Mouse (Mus musculus): ENCODE results near the gene Ksr2.

- TF ChIP-seq GATA1 (IDR thresholded peaks at IDR 0.05; ENCODE audit: borderline replicate concordance, low read length) (no peak), FLI1 (IDR thresholded peaks at IDR 0.05; ENCODE audit: low read length) (no peak)
Measured at GRCm38 (mm10) chr5:117779175-117779574, 365.4 kb downstream of the Ksr2 start.
